Mouse (Mus musculus) T-helper 17 cell (primary cell): Measurements from ENCODE around the gene Rassf5.
"Not testable (repeated sequence)": the region's sequence is repeated elsewhere in the genome, so short reads cannot be mapped to it uniquely, and the experiment has no call there.

ENCODE experiments used
- in situ Hi-C, 2 experiments: fragments of 300-600 bp; cut with MboI, MseI; formaldehyde crosslinking; loops; 1 replicate in 1 of 2; 2 replicates in 1 of 2; pipeline ENCODE4 v1.15.1; 2025; ENCODE audit warnings: high pct_unique_total_duplicates in 2 of 2

Rassf5 gene

GRCm38 (mm10) chr1:131184253-131184955 lies 60.7 kb downstream of the Rassf5 start:
- in situ Hi-C loops, result loop anchor here (5.0 to 10.0 kb wide), 3 partner anchors 73 to 1830 kb away; partner anchors contain the start of gene Elk4 (in 1 of the 2)

GRCm38 (mm10) chr1:131183201-131183600 lies 61.9 kb downstream of the Rassf5 start:
- in situ Hi-C loops, result loop anchor here (5.0 to 10.0 kb wide), 3 partner anchors 74 to 1832 kb away; partner anchors contain the start of gene Elk4 (in 1 of the 2)

GRCm38 (mm10) chr1:131181642-131182527 lies 63.2 kb downstream of the Rassf5 start:
- in situ Hi-C loops, result loop anchor here (5.0 to 10.0 kb wide), 3 partner anchors 75 to 1833 kb away; partner anchors contain the start of gene Elk4 (in 1 of the 2)

- in situ Hi-C loops, result loop anchor here (5.0 to 10.0 kb wide), 3 partner anchors 77 to 1834 kb away; partner anchors contain the start of gene Elk4 (in 1 of the 2)
These were observed 64.7 kb downstream of the Rassf5 start for GRCm38 (mm10) chr1:131180386-131180785.

GRCm38 (mm10) chr1:131178083-131178482 lies 67.0 kb downstream of the Rassf5 start:
- in situ Hi-C loops, result no loop called here

GRCm38 (mm10) chr1:131177249-131177648 lies 67.8 kb downstream of the Rassf5 start:
- in situ Hi-C loops, result no loop called here

GRCm38 (mm10) chr1:131175819-131176218 lies 69.2 kb downstream of the Rassf5 start:
- in situ Hi-C loops, result no loop called here

GRCm38 (mm10) chr1:131175189-131175588 lies 69.9 kb downstream of the Rassf5 start:
- in situ Hi-C loops, result no loop called here

- in situ Hi-C loops, result loop anchor here (5.0 kb wide), 1 partner anchor 33 kb away; no protein-coding TSS in a partner anchor
These were observed 70.7 kb downstream of the Rassf5 start for GRCm38 (mm10) chr1:131174299-131174861.

- in situ Hi-C loops, result loop anchor here (5.0 kb wide), 1 partner anchor 33 kb away; no protein-coding TSS in a partner anchor
These were observed 71.2 kb downstream of the Rassf5 start for GRCm38 (mm10) chr1:131173809-131174208.

- in situ Hi-C loops, result loop anchor here (5.0 kb wide), 1 partner anchor 34 kb away; no protein-coding TSS in a partner anchor
These were observed 72.1 kb downstream of the Rassf5 start for GRCm38 (mm10) chr1:131173001-131173400.

GRCm38 (mm10) chr1:131167612-131168011 lies 77.4 kb downstream of the Rassf5 start:
- in situ Hi-C loops, result loop anchor here in 1 of 2 experiments (5.0 kb wide), 1 partner anchor 45 kb away; no protein-coding TSS in a partner anchor

- in situ Hi-C loops, result no loop called here
These were observed 80.6 kb downstream of the Rassf5 start for GRCm38 (mm10) chr1:131164427-131164826.

- in situ Hi-C loops, result no loop called here
These were observed 84.0 kb downstream of the Rassf5 start for GRCm38 (mm10) chr1:131161091-131161490.

GRCm38 (mm10) chr1:131159573-131160327 lies 85.3 kb downstream of the Rassf5 start:
- in situ Hi-C loops, result not testable (repeated sequence)

- in situ Hi-C loops, result no loop called here
These were observed 89.6 kb downstream of the Rassf5 start for GRCm38 (mm10) chr1:131155456-131155855.

GRCm38 (mm10) chr1:131153018-131153629 lies 91.9 kb downstream of the Rassf5 start, which contains the start of gene Eif2d:
Gene Eif2d (plus strand): TSS chr1:131153181.
- in situ Hi-C loops, result loop anchor here in 1 of 2 experiments (5.0 kb wide), 1 partner anchor 36 kb away; no protein-coding TSS in a partner anchor

GRCm38 (mm10) chr1:131149496-131149895 lies 95.6 kb downstream of the Rassf5 start:
- in situ Hi-C loops, result no loop called here

GRCm38 (mm10) chr1:131146181-131146614 lies 98.9 kb downstream of the Rassf5 start:
- in situ Hi-C loops, result no loop called here

GRCm38 (mm10) chr1:131145222-131145621 lies 99.8 kb downstream of the Rassf5 start:
- in situ Hi-C loops, result not testable (repeated sequence)
